Mouse (Mus musculus) forebrain, embryonic 16.5 days (tissue): ENCODE data around the gene 3110082I17Rik. TPM values are rescaled to one million over a fixed set of nuclear protein-coding genes. Genes with fewer than 3 reads are reported as not detected.

Experiments
- ATAC-seq: fragments of 200-750 bp; cut with Nextera tagmentation; 2 replicates; pipeline ENCODE4 v1.8.0; 2017; ENCODE audit warnings: mild to moderate bottlenecking, moderate library complexity
- H3K27ac ChIP-seq: fragments of 300-500 bp; sonication (generic); 2 replicates; pipeline ENCODE4 v1.5.1; 2014; ENCODE audit warnings: low read length, control low read depth
- H3K27me3 ChIP-seq: fragments of 300-500 bp; sonication (generic); replicated peaks from 2 replicates; pipeline ENCODE4 v1.6.1; 2014; ENCODE audit warnings: low read length; ENCODE audit not compliant: control insufficient read depth, insufficient read depth
- H3K36me3 ChIP-seq: fragments of 300-500 bp; sonication (generic); 2 replicates; pipeline ENCODE4 v1.6.1; 2014; ENCODE audit not compliant: control insufficient read depth, insufficient read depth
- H3K4me1 ChIP-seq: fragments of 300-500 bp; sonication (generic); replicated peaks from 2 replicates; pipeline ENCODE4 v1.6.1; 2014; ENCODE audit warnings: low read length; ENCODE audit not compliant: control insufficient read depth, insufficient read depth
- H3K4me2 ChIP-seq: fragments of 300-500 bp; sonication (generic); 2 replicates; pipeline ENCODE4 v1.6.1; 2014; ENCODE audit warnings: mild to moderate bottlenecking, low read length, control low read depth
- H3K4me3 ChIP-seq: fragments of 300-500 bp; sonication (generic); replicated peaks from 2 replicates; pipeline ENCODE4 v1.5.1; 2014; ENCODE audit warnings: mild to moderate bottlenecking, low read length, control low read depth
- H3K9ac ChIP-seq: fragments of 300-500 bp; sonication (generic); replicated peaks from 2 replicates; pipeline ENCODE4 v1.6.1; 2014; ENCODE audit warnings: low read depth, low read length, control low read depth
- H3K9me3 ChIP-seq: fragments of 300-500 bp; sonication (generic); 2 replicates; pipeline ENCODE4 v1.6.1; 2016; ENCODE audit warnings: low read length; ENCODE audit not compliant: control insufficient read depth
- WGBS: fragments of 180-500 bp; shearing (Covaris S2); extraction: QIAGEN DNeasy Blood & Tissue Kit; methylation state at CpG from one replicate; pipeline ENCODE4 v1.1.7; 2014; 5-methylcytosine and 5-hydroxymethylcytosine counted together
- polyA plus RNA-seq: library from polyadenylated mRNA; unstranded; fragments of >200 nt; fragmentation: Nextera tagmentation; extraction: Ambion mirVana; gene quantifications from 2 replicates; pipeline ENCODE4 v1.2.1, GENCODE M21; 2015

3110082I17Rik gene
- polyA plus RNA-seq, 1 experiment from 2014 or later = 22.7 TPM

GRCm38 (mm10) chr5:139371118-139371517, 89.2 kb downstream of the 3110082I17Rik start:
- no peaks in the 10 kb centered on the region for H3K9me3 ChIP-seq
- ATAC-seq = no peak
- H3K27me3 ChIP-seq = no peaks in the 10 kb centered on the region
- no peak overlapping the region for H3K9ac ChIP-seq
- peak overlapping the region; percentile 88; the same call in 1 of the 2 replicates for H3K4me2 ChIP-seq
- H3K27ac ChIP-seq = no peak overlapping the region
- no peak overlapping the region; the same call in 1 of the 2 replicates for H3K4me3 ChIP-seq
- H3K36me3 ChIP-seq = no peaks in the 10 kb centered on the region
- 65% methylated on average over 5 of the region's 5 CpGs for WGBS
- H3K4me1 ChIP-seq = peaks cover 13% of the 10 kb centered on the region

- no peak overlapping the region for H3K9ac ChIP-seq
- no peaks in the 10 kb centered on the region for H3K9me3 ChIP-seq
- H3K4me2 ChIP-seq = no peak overlapping the region
- ATAC-seq = no peak
- H3K4me1 ChIP-seq = peaks cover 13% of the 10 kb centered on the region
- H3K27ac ChIP-seq = no peak overlapping the region
- WGBS = 85% methylated on average over 6 of the region's 6 CpGs
- no peak overlapping the region for H3K4me3 ChIP-seq
- no peaks in the 10 kb centered on the region for H3K36me3 ChIP-seq
- H3K27me3 ChIP-seq = no peaks in the 10 kb centered on the region
Measured at GRCm38 (mm10) chr5:139370336-139370735, 90.0 kb downstream of the 3110082I17Rik start.

GRCm38 (mm10) chr5:139368638-139369320, 91.5 kb downstream of the 3110082I17Rik start:
- no peak overlapping the region for H3K4me2 ChIP-seq
- H3K9me3 ChIP-seq = no peaks in the 10 kb centered on the region
- H3K36me3 ChIP-seq = no peaks in the 10 kb centered on the region
- 78% methylated on average over 11 of the region's 11 CpGs for WGBS
- H3K9ac ChIP-seq = no peak overlapping the region
- no peaks in the 10 kb centered on the region for H3K27me3 ChIP-seq
- H3K27ac ChIP-seq = no peak overlapping the region
- no peak overlapping the region for H3K4me3 ChIP-seq
- no peak for ATAC-seq
- H3K4me1 ChIP-seq = peaks cover 23% of the 10 kb centered on the region

- Histone ChIP-seq H3K9ac (no peak overlapping the region), H3K27me3 (no peaks in the 10 kb centered on the region), H3K4me1 (peaks cover 23% of the 10 kb centered on the region), H3K27ac (no peak overlapping the region), H3K4me3 (no peak overlapping the region), H3K36me3 (no peaks in the 10 kb centered on the region), H3K9me3 (no peaks in the 10 kb centered on the region), H3K4me2 (no peak overlapping the region)
- ATAC-seq = no peak
- 88% methylated on average over 4 of the region's 4 CpGs for WGBS
Measured at GRCm38 (mm10) chr5:139367884-139368458, 92.4 kb downstream of the 3110082I17Rik start.

GRCm38 (mm10) chr5:139366484-139366883, 93.8 kb downstream of the 3110082I17Rik start:
- 81% methylated on average over 11 of the region's 11 CpGs for WGBS
- H3K36me3 ChIP-seq = no peaks in the 10 kb centered on the region
- no peak overlapping the region for H3K27ac ChIP-seq
- H3K9me3 ChIP-seq = no peaks in the 10 kb centered on the region
- H3K9ac ChIP-seq = no peak overlapping the region
- ATAC-seq = no peak
- peaks cover 13% of the 10 kb centered on the region for H3K4me1 ChIP-seq
- no peak overlapping the region for H3K4me2 ChIP-seq
- H3K27me3 ChIP-seq = no peaks in the 10 kb centered on the region
- no peak overlapping the region for H3K4me3 ChIP-seq

GRCm38 (mm10) chr5:139365827-139366226, 94.5 kb downstream of the 3110082I17Rik start:
- WGBS = 79% methylated on average over 1 of the region's 1 CpGs

GRCm38 (mm10) chr5:139364911-139365571, 95.3 kb downstream of the 3110082I17Rik start:
- no peaks in the 10 kb centered on the region for H3K27me3 ChIP-seq
- ATAC-seq = 0 out of 2 replicates have a peak, but pooled peaks have one; percentile 11
- H3K27ac ChIP-seq = no peak overlapping the region
- peaks cover 10% of the 10 kb centered on the region for H3K4me1 ChIP-seq
- no peak overlapping the region for H3K4me3 ChIP-seq
- WGBS = 46% methylated on average over 5 of the region's 5 CpGs
- H3K9me3 ChIP-seq = no peaks in the 10 kb centered on the region
- no peaks in the 10 kb centered on the region for H3K36me3 ChIP-seq
- no peak overlapping the region for H3K9ac ChIP-seq
- no peak overlapping the region for H3K4me2 ChIP-seq

More at GRCm38 (mm10) chr5:139365827-139366226, 94.5 kb downstream of the 3110082I17Rik start:
- no peaks in the 10 kb centered on the region for H3K9me3 ChIP-seq
- no peak for ATAC-seq
- no peaks in the 10 kb centered on the region for H3K27me3 ChIP-seq
- no peak overlapping the region for H3K4me2 ChIP-seq
- H3K27ac ChIP-seq = no peak overlapping the region
- H3K36me3 ChIP-seq = no peaks in the 10 kb centered on the region
- H3K4me3 ChIP-seq = no peak overlapping the region
- H3K4me1 ChIP-seq = peaks cover 10% of the 10 kb centered on the region
- no peak overlapping the region for H3K9ac ChIP-seq

- 0 out of 2 replicates have a peak overlapping the region, but pooled peaks have one; percentile 3 for H3K27ac ChIP-seq
Measured at GRCm38 (mm10) chr5:139364260-139364910, 95.9 kb downstream of the 3110082I17Rik start.

GRCm38 (mm10) chr5:139363858-139364257, 96.5 kb downstream of the 3110082I17Rik start:
- Histone ChIP-seq H3K4me1 (peaks cover 10% of the 10 kb centered on the region), H3K9ac (no peak overlapping the region), H3K9me3 (no peaks in the 10 kb centered on the region), H3K36me3 (no peaks in the 10 kb centered on the region), H3K4me3 (no peak overlapping the region), H3K27ac (no peak overlapping the region), H3K4me2 (no peak overlapping the region), H3K27me3 (no peaks in the 10 kb centered on the region)
- 65% methylated on average over 7 of the region's 7 CpGs for WGBS
- no peak for ATAC-seq

More at GRCm38 (mm10) chr5:139364260-139364910, 95.9 kb downstream of the 3110082I17Rik start:
- ATAC-seq = peak; percentile 63
- Histone ChIP-seq H3K36me3 (no peaks in the 10 kb centered on the region), H3K4me1 (peaks cover 10% of the 10 kb centered on the region), H3K9me3 (no peaks in the 10 kb centered on the region), H3K4me2 (no peak overlapping the region), H3K9ac (no peak overlapping the region), H3K4me3 (no peak overlapping the region), H3K27me3 (no peaks in the 10 kb centered on the region)
- WGBS = 38% methylated on average over 12 of the region's 12 CpGs
